Mouse (Mus musculus) Patski (cell line): Measurements from ENCODE around the gene Fgd2. TPM values are rescaled to one million over a fixed set of nuclear protein-coding genes. Genes with fewer than 3 reads are reported as not detected.
A peak's percentile ranks its signal among the peaks of the same experiment; 100 is the strongest.

Source experiments
- ATAC-seq: fragments of 100-300 bp; one replicate; pipeline ENCODE4 v1.8.0; 2021
- CTCF ChIA-PET: fragments of 350-600 bp; sonication (Branson Sonifier 250); formaldehyde crosslinking; loops from one replicate; lab custom pipeline; 2022; ENCODE audit warnings: inconsistent platforms; lab: Charles Lee
- POLR2A ChIA-PET: fragments of 350-600 bp; sonication (Branson Sonifier 250); formaldehyde crosslinking; loops from one replicate; lab custom pipeline; 2022; ENCODE audit warnings: antibody characterized with exemption, inconsistent platforms; lab: Charles Lee
- DNase-seq: peaks from one replicate; pipeline ENCODE4 v3.0.0-alpha.2; 2011; ENCODE audit warnings: low read depth, low spot score
- H3K27me3 ChIP-seq: fragments of 371-371 bp; one replicate; pipeline ENCODE4 v1.5.1; 2021
- CTCF ChIP-seq: fragments of 100-300 bp; IDR thresholded peaks from one replicate; pipeline ENCODE4 v1.5.1; 2021
- in situ Hi-C: fragments of 300-500 bp; cut with MboI; formaldehyde crosslinking; loops from 3 replicates; pipeline ENCODE4 v1.11.1; 2018; ENCODE audit warnings: low pct_unique_long_range_greater_than_20kb, mixed read lengths
- polyA plus RNA-seq: library from polyadenylated mRNA; unstranded; gene quantifications from one replicate; pipeline ENCODE4 v1.2.3, GENCODE M21; 2021

The Fgd2 gene
- polyA plus RNA-seq, 1 experiment from 2014 or later = 0.46 TPM

DNA sequence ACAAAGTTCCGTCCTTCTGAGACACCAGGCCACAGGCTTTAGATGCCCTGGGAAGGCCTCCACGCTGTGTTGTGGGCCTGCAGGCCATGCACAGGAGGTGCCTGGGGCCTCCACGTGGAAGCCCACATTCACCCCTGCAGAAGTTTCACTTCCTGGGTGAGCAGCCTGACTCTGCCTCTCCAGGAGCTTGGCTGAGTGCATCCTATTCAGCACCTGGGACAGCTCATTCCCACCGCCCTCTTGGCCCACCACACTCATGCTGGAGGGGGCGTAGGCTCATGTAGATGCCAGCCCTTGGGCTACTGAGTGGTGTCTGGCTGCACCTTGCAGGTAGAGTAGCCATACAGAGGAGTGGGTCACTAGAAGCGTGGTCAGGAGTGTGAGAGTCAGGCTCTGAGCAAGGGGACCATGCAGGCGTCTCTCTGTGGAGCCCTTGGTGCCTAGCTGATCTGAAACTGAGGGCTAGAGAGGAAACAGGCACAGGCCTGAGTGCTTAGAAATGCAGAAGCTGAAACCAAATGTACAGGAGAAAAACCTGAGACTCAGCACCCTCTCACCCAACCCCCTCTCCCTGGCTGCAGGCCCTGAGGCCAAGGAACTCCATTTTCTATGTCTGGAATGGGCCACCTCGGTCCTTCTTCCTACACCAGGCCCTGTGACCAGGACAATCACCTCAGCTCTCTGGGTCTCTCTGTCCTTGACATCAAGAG, 1.4 kb downstream of the Fgd2 start:
- CTCF ChIA-PET = interaction anchor here (0.7 to 1.6 kb wide), 2 partner anchors 9 to 24 kb away, joined by 3 to 7 read pairs; no protein-coding TSS in a partner anchor
- in situ Hi-C loops = no loop called here

DNA sequence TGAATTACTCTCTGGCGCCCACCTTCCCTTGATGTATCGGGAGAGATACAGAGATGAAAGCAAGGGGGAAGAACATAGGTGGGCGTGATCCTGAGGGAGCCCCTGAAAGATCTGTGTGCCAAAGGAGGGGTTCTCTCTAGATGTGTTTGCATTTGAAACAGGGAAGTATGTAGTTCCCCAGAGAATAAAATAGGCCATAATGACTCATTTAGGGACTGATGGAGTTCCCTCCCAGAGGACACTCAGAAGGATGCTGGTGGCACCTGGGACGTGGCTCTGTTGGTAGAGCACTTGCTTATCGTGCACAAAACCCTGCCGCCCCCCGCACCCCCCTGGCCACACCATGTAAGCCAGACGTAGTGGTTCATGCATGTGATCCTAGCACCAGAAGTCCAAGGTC, 2.4 kb downstream of the Fgd2 start:
- ATAC-seq = no peak
- POLR2A ChIA-PET = no interaction called here
- in situ Hi-C loops = no loop called here
- CTCF ChIA-PET = no interaction called here
- TF ChIP-seq CTCF = no peak
- H3K27me3 ChIP-seq = no peaks in the 10 kb centered on the region
- no peak for DNase-seq

More for the DNA sequence above, 1.4 kb downstream of the Fgd2 start:
- POLR2A ChIA-PET = no interaction called here
- no peak for TF ChIP-seq CTCF
- DNase-seq (no peak), ATAC-seq (no peak)
- no peaks in the 10 kb centered on the region for H3K27me3 ChIP-seq

DNA sequence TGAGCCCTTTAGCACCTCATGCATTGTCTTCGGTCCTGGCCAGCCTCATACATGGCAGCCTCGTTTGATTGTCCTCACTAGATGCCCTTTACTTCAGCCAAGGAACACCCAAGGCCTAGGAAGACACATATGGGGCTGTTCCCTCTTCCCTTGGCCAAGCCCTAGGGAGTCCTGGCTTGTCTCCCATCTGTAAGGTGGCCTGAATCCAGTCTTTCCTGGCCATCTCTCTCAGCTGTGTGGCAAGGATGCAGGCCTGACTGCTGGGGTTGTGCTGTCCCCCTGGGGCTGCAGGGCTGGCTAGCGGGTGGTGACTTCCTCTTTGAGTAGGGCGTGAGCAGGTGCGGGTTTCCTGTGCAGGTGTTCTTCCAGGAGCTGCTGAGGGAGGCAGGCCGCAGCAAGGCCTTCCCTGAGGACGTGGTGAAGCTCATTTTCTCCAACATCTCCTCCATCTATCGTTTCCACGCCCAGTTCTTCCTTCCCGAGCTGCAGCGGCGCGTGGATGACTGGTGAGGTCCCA, 4.4 kb downstream of the Fgd2 start:
- POLR2A ChIA-PET = no interaction called here
- in situ Hi-C loops = loop anchor here (5.0 kb wide), 2 partner anchors 103 to 188 kb away; partner anchors contain the start of gene Ppil1
- no peak for ATAC-seq

DNA sequence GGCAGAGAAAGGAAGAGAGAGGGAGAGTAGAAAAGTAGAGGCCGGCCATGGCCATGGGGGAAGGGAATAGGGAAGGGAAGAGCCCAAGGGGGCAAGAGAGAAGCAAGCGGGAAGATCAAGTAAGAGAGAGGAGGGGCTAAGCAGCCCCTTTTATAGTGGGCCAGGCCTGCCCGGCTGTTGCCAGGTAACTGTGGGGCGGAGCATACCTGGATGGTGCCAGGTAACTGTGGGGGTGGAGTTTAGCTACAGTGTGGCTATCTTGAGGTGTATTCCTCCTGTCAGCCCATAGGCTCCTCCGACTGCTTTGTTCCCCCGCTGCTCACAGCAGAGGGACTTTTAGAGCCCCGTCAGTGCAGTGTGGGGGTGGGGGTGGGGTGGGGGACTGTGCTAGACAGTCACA, 8.0 kb downstream of the Fgd2 start:
- in situ Hi-C loops = loop anchor here (5.0 kb wide), 2 partner anchors 106 to 191 kb away; partner anchors contain the start of gene Ppil1
- DNase-seq = no peak
- TF ChIP-seq CTCF = no peak
- no peaks in the 10 kb centered on the region for H3K27me3 ChIP-seq
- no peak for ATAC-seq
- POLR2A ChIA-PET = no interaction called here
- CTCF ChIA-PET = interaction anchor here (1.5 kb wide), 1 partner anchor 122 kb away, joined by 3 read pairs; no protein-coding TSS in a partner anchor

More for the DNA sequence above, 4.4 kb downstream of the Fgd2 start:
- no peak for DNase-seq
- TF ChIP-seq CTCF = no peak
- CTCF ChIA-PET = no interaction called here
- H3K27me3 ChIP-seq = no peaks in the 10 kb centered on the region

DNA sequence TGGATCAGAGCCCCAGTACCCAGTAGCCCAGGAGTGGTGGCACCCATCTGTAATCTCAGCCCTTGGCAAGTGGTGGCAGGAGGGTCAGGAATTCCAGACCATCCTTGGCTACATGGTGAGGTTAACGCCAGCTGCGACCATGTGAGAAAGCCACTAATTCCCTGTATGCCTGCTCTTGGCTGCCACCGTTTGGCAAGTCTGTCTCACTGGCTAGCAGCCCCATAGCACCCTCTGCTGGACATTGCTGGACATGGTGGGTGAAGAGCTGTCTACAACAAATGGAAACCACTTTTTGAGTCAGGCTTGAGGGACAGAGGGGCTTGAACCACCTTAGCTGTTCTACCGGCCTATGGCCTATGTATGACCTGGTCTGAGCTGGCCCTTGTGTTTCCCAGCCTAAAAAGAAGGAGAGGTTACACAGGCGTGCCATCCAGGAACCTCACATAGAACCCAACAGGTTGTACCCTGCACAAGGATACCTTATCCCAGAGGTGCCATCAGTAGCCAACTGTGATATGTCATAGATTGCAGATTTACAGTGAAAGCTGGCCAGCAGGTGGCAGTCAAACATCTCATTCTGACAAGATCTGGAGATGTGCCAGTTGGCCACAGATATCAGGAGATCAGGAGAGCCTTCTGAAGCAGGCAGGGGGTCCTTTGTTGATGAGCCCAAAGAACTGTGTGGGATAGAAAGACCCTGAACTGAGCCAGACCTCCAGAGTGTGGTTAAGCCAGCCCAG, 10.4 kb downstream of the Fgd2 start:
- peak; percentile 99 for TF ChIP-seq CTCF
- ATAC-seq = peak; percentile 23
- peak; percentile 51 for DNase-seq
- in situ Hi-C loops = no loop called here
- POLR2A ChIA-PET = interaction anchor here (1.1 to 1.5 kb wide), 2 partner anchors 102 to 143 kb away, joined by 3 to 4 read pairs; partner anchors contain the start of gene BC004004
- CTCF ChIA-PET = interaction anchor here (0.7 to 3.7 kb wide), 35 partner anchors 9 to 185 kb away, joined by 3 to 21 read pairs (median 5); partner anchors contain the start of genes Fgd2 and Mtch1
- no peaks in the 10 kb centered on the region for H3K27me3 ChIP-seq

DNA sequence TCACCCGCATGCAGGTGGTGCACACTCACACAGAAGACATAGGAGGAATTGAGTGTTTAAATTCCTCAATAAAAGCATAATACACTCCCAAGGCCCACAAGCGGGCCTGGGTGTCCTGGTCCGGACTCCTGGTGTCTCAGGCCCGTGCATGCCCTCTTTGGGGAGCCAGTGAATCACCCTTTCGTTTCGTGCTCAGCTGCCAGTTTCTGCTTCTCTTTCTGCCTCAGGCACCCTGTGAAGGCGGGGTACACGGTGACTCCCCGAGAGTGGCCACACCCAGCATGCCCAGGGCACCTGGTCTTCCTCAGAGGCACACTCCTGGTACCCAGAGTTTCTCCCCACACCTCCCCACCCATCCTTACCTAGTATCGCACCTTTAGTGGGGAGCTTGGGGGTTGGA, 15.2 kb downstream of the Fgd2 start:
- no peak for TF ChIP-seq CTCF
- H3K27me3 ChIP-seq = no peaks in the 10 kb centered on the region
- no peak for DNase-seq
- in situ Hi-C loops = no loop called here
- no peak for ATAC-seq
- ChIA-PET CTCF (no interaction called here), POLR2A (no interaction called here)

DNA sequence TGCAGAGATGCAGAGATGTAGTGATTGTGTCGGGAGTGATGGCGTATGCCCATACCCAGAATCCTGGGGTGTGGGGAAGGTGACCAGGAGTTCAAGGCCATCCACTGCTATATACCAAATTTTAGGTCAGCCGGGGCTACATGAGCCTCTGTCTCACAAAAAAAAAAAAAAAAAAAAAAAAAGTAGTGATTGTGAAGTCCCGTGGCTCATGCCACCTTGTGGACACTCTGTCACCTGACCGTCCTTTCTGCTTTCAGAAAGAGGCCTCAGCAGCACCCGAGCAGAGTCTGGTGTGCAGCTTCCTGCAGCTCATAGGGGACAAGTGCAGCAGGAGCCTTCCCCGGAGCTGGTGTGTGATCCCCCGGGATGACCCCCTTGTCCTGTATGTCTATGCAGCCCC, 17.3 kb downstream of the Fgd2 start:
- POLR2A ChIA-PET = no interaction called here
- ATAC-seq (no peak), DNase-seq (no peak)
- TF ChIP-seq CTCF = no peak
- CTCF ChIA-PET = interaction anchor here (1.1 kb wide), 1 partner anchor 131 kb away, joined by 3 read pairs; no protein-coding TSS in a partner anchor
- no peaks in the 10 kb centered on the region for H3K27me3 ChIP-seq
- in situ Hi-C loops = no loop called here

DNA sequence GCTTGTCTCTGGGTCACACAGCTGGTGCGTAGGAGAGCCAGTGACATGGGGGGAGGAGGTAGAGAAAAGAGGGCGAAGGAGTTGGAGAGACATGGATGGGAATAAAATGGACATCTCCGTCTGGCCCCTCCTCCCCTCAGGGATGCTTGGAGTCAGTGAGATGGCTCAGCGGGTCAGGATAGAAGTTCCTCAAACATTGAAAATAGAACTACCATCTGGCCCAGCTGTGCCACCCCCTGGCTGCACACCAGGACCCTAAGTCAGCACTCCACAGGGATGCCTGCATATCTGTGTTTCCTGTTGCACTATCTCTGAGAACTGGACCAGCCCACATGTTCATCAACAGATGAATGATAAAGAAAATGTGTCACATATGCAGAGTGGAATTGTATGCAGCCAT, 19.5 kb downstream of the Fgd2 start:
- in situ Hi-C loops = no loop called here
- H3K27me3 ChIP-seq = no peaks in the 10 kb centered on the region
- TF ChIP-seq CTCF = no peak
- no peak for ATAC-seq
- CTCF ChIA-PET = interaction anchor here (1.5 to 1.7 kb wide), 3 partner anchors 9 to 136 kb away, joined by 3 to 13 read pairs (median 4); no protein-coding TSS in a partner anchor
- no peak for DNase-seq
- POLR2A ChIA-PET = no interaction called here

DNA sequence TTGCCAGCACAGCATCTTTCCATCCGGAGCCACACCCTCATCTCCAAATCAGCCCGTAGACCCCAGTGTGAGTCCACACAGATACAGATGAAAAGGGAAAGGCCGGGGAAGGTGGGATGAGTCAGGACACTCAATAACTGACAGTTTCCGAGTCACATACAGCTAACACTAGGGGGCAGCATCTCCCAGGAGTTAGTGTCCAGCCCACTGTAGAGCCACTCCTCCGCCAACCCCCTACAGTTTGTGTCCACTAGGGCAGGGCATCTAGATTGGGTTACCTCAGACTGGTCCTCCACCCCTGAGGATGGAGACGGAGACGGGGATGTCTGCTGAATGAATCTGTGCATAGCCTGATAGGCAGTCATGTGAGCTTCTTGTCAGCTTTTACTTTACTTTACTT, 20.8 kb downstream of the Fgd2 start:
- no peaks in the 10 kb centered on the region for H3K27me3 ChIP-seq
- in situ Hi-C loops = no loop called here
- TF ChIP-seq CTCF = no peak
- ChIA-PET CTCF (interaction anchor here (0.8 to 1.7 kb wide), 7 partner anchors 10 to 185 kb away, joined by 3 to 13 read pairs (median 3); no protein-coding TSS in a partner anchor), POLR2A (interaction anchor here (0.6 kb wide), 1 partner anchor 143 kb away, joined by 3 read pairs; no protein-coding TSS in a partner anchor)
- ATAC-seq (no peak), DNase-seq (no peak)

DNA sequence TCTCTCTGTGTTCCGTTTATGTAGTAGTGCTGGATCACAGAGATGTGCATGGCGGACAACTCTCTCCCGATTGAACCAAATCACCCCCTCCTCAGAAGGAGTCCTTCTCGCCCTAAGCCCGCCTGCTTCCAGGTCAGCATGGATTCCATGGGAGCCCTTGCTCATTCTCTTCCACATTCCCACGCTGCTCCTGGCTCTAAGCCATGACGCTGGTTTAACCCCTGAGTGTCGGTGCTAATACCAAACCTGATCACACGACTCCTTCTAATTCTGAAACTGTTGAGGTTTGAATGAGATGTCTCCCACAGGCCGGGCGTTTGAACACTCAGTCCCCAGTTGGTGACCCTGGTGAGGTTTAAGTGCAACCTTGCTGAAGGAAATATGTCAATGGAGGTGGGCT, 21.7 kb downstream of the Fgd2 start:
- ATAC-seq (no peak), DNase-seq (no peak)
- POLR2A ChIA-PET = no interaction called here
- H3K27me3 ChIP-seq = no peaks in the 10 kb centered on the region
- in situ Hi-C loops = no loop called here
- no peak for TF ChIP-seq CTCF
- CTCF ChIA-PET = no interaction called here
